Mouse (Mus musculus) ES-E14 (cell line): Measurements from ENCODE around the gene Arl6ip4.

Experiments used
- HCFC1 ChIP-seq: IDR thresholded peaks from 2 replicates; pipeline ENCODE4 v1.6.1; 2012; ENCODE audit warnings: low read length, inconsistent platforms, borderline replicate concordance; ENCODE audit not compliant: insufficient read depth
- MAFK ChIP-seq: IDR thresholded peaks from 2 replicates; pipeline ENCODE4 v1.6.1; 2014; ENCODE audit warnings: mild to moderate bottlenecking, low read depth, low read length, inconsistent platforms; ENCODE audit not compliant: insufficient read depth

- TF ChIP-seq HCFC1 (no peak), MAFK (no peak)
Observed at GRCm38 (mm10) chr5:124073682-124074081, 42.2 kb upstream of the Arl6ip4 start.
